Mouse (Mus musculus): ENCODE measurements around the gene Nuak1.

The Nuak1 gene

GRCm38 (mm10) chr10:84446661-84447060 is 6.3 kb upstream of the Nuak1 start:
- DNase-seq (ENCODE audit: low spot score) = no peak

GRCm38 (mm10) chr10:84444396-84444795 is 4.0 kb upstream of the Nuak1 start:
- DNase-seq (ENCODE audit: low spot score) = no peak

- DNase-seq (ENCODE audit: low spot score) = no peak
These were observed 1.4 kb upstream of the Nuak1 start for GRCm38 (mm10) chr10:84441846-84442245.

GRCm38 (mm10) chr10:84441434-84441785 is 1.0 kb upstream of the Nuak1 start:
- DNase-seq (ENCODE audit: low spot score) = no peak

- no peak for DNase-seq (ENCODE audit: low spot score)
These were observed 236 bp downstream of the Nuak1 start for GRCm38 (mm10) chr10:84440181-84440540.

- no peak for DNase-seq (ENCODE audit: low spot score)
These were observed 1.2 kb downstream of the Nuak1 start for GRCm38 (mm10) chr10:84439228-84439596.

- DNase-seq (ENCODE audit: low spot score) = no peak
These were observed 1.8 kb downstream of the Nuak1 start for GRCm38 (mm10) chr10:84438466-84439227.

- DNase-seq (ENCODE audit: low spot score) = peak; percentile 60
These were observed 2.4 kb downstream of the Nuak1 start for GRCm38 (mm10) chr10:84438049-84438422.

- DNase-seq (ENCODE audit: low spot score) = no peak
These were observed 3.0 kb downstream of the Nuak1 start for GRCm38 (mm10) chr10:84437166-84438048.

- DNase-seq (ENCODE audit: low spot score) = no peak
These were observed 4.5 kb downstream of the Nuak1 start for GRCm38 (mm10) chr10:84435930-84436329.

- DNase-seq (ENCODE audit: low spot score) = no peak
These were observed 7.1 kb downstream of the Nuak1 start for GRCm38 (mm10) chr10:84433193-84433801.

- no peak for DNase-seq (ENCODE audit: low spot score)
These were observed 16.0 kb downstream of the Nuak1 start for GRCm38 (mm10) chr10:84424374-84424773.

GRCm38 (mm10) chr10:84423903-84424302 is 16.5 kb downstream of the Nuak1 start:
- no peak for DNase-seq (ENCODE audit: low spot score)

GRCm38 (mm10) chr10:84420589-84420988 is 19.8 kb downstream of the Nuak1 start:
- DNase-seq (ENCODE audit: low spot score) = no peak

- no peak for DNase-seq (ENCODE audit: low spot score)
These were observed 22.0 kb downstream of the Nuak1 start for GRCm38 (mm10) chr10:84418421-84418820.

- DNase-seq (ENCODE audit: low spot score) = no peak
These were observed 23.6 kb downstream of the Nuak1 start for GRCm38 (mm10) chr10:84416752-84417151.

- no peak for DNase-seq (ENCODE audit: low spot score)
These were observed 25.3 kb downstream of the Nuak1 start for GRCm38 (mm10) chr10:84414981-84415700.

GRCm38 (mm10) chr10:84413310-84413709 is 27.1 kb downstream of the Nuak1 start:
- DNase-seq (ENCODE audit: low spot score) = no peak

- DNase-seq (ENCODE audit: low spot score) = no peak
These were observed 28.0 kb downstream of the Nuak1 start for GRCm38 (mm10) chr10:84412326-84412962.

- DNase-seq (ENCODE audit: low spot score) = no peak
These were observed 29.0 kb downstream of the Nuak1 start for GRCm38 (mm10) chr10:84411122-84412105.
